Mouse (Mus musculus): ENCODE measurements around the gene Mvk.

GRCm38 (mm10) chr5:114467430-114467829 lies 23.4 kb downstream of the Mvk start:
- TF ChIP-seq CTCF (IDR thresholded peaks at IDR 0.05; ENCODE audit: insufficient read depth, low read depth, low read length) (no peak), POLR2A (IDR thresholded peaks at IDR 0.05; ENCODE audit: insufficient read depth, low read depth, low read length) (no peak)

Data from olfactory bulb, adult 2 months (tissue).